Mouse (Mus musculus) macrophage (primary cell): Measurements from ENCODE around the gene Gm4881. TPM values are rescaled to one million over a fixed set of nuclear protein-coding genes. Genes with fewer than 3 reads are reported as not detected.
"Not testable (repeated sequence)": the region's sequence is repeated elsewhere in the genome, so short reads cannot be mapped to it uniquely, and the experiment has no call there.

ENCODE experiments used
- H3K27ac ChIP-seq: fragments of 350-480 bp; formaldehyde crosslinking; 2 replicates; pipeline ENCODE4 v1.9.0; 2021
- H3K36me3 ChIP-seq: fragments of 350-480 bp; formaldehyde crosslinking; 2 replicates; pipeline ENCODE4 v1.9.0; 2021; ENCODE audit errors: inconsistent target
- H3K4me3 ChIP-seq: fragments of 350-480 bp; formaldehyde crosslinking; 2 replicates; pipeline ENCODE4 v1.9.0; 2021; ENCODE audit errors: inconsistent target
- H3K79me2 ChIP-seq: fragments of 350-480 bp; formaldehyde crosslinking; 2 replicates; pipeline ENCODE4 v1.9.0; 2021; ENCODE audit errors: inconsistent target
- WGBS: methylation state at CpG from one replicate; pipeline ENCODE4 v1.1.7; 2026; ENCODE audit warnings: inconsistent platforms; ENCODE audit not compliant: missing documents; 5-methylcytosine and 5-hydroxymethylcytosine counted together
- polyA plus RNA-seq: library from polyadenylated mRNA; stranded (reverse); fragments of 250-400 nt; gene quantifications from 3 replicates; pipeline ENCODE4 v1.2.4, GENCODE M21; 2018; ENCODE audit warnings: inconsistent platforms

Gene Gm4881
- polyA plus RNA-seq, 1 experiment from 2014 or later, result not detected

DNA sequence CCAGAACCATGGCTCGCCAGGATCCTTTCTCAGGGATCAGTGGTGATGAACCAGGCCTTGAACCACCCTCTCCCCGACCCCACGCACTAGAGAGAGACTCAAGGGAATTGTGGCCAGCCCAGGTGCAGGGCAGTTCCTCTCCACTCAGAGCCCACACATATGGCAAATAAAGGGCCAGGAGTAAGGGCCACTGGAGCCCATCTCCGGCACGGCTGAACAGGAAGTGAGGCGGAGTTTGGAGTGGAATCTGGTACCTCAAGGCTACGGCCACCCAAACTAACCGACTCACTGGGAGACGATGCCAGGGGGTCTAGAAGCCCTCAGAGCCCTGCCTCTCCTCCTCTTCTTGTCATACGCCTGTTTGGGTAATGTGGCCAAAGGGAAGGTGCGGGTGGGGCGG, 47.1 kb downstream of the Gm4881 start, which contains the start of gene Cd79a:
Gene Cd79a (plus strand): TSS at position 158 of the 400 bp plus-strand sequence.
- WGBS, result 70% methylated on average over 12 of the region's 12 CpGs
- no peaks in the 10 kb centered on the region for H3K36me3 ChIP-seq
- no peaks in the 10 kb centered on the region for H3K79me2 ChIP-seq
- H3K27ac ChIP-seq, result no peak within 1 kb of the TSS
- no peak within 1 kb of the TSS for H3K4me3 ChIP-seq

DNA sequence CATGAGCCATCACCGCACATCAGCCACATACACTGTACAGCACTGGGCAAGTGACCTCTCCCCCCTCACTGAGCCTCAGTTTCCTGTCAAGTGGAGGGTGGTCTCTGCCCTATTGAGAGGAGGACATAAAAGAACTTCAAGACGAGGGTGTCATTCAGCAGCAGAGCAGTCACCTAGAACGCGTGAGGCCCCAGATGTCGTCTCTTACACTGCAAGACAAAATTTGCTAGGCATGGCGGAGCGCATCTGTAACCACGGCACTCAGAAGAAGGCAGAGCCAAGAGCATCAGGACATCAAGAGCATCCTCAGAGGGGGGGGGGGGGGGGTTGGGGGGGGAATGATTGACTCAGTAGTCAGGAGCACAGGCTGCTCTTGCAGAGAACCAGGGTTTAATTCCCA, 48.0 kb downstream of the Gm4881 start:
- no peak overlapping the region for H3K4me3 ChIP-seq

DNA sequence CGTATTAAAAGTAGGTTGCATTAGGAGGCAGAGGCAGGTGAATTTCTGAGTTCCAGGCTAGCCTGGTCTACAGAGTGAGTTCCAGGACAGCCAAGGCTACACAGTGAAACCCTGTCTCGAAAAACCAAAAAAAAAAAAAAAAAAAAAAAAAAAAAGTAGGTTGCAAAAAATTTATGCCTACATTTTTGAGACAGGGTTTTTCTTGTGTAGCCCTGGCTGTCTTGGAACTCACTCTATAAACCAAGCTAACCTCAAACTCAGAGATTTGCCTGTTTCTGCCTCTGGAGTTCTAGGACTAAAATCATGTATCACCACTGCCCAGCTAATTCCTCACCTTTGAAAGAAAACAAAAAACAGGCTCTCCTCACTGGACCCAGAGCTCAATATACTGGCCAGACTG, 48.5 kb downstream of the Gm4881 start:
- not testable (repeated sequence) for H3K36me3 ChIP-seq, H3K27ac ChIP-seq, H3K79me2 ChIP-seq, H3K4me3 ChIP-seq
- WGBS, result 100% methylated on average over 1 of the region's 2 CpGs

More for the DNA sequence above, 48.0 kb downstream of the Gm4881 start:
- H3K79me2 ChIP-seq, result no peaks in the 10 kb centered on the region
- WGBS, result 97% methylated on average over 8 of the region's 8 CpGs
- H3K36me3 ChIP-seq, result no peaks in the 10 kb centered on the region
- H3K27ac ChIP-seq, result no peak overlapping the region

DNA sequence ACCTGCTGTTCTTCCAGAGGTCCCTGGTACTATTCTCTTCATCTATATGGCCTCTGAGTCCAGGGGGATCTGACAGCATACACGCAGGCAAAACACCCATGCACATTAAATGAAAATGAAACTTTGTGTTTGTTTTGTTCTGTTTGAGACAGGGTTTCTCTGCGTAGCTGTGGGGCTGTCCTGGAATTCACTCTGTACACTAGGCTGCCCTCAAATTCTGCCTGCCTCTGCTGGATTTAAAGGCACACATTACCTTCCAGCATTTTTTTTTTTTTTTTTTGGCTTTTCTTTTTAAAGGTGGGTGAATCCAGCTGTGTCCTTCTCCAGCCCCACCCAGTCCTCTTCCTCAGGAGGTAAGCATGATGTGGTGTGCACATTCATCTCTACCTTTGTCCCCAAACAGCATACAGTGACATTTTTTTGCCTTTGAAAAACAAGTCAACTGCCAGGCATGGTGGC, 52.1 kb downstream of the Gm4881 start:
- Histone ChIP-seq H3K36me3 (peaks cover 29% of the 10 kb centered on the region), H3K27ac (no peak overlapping the region), H3K79me2 (peaks cover 10% of the 10 kb centered on the region), H3K4me3 (no peak overlapping the region)
- 71% methylated on average over 2 of the region's 2 CpGs for WGBS

DNA sequence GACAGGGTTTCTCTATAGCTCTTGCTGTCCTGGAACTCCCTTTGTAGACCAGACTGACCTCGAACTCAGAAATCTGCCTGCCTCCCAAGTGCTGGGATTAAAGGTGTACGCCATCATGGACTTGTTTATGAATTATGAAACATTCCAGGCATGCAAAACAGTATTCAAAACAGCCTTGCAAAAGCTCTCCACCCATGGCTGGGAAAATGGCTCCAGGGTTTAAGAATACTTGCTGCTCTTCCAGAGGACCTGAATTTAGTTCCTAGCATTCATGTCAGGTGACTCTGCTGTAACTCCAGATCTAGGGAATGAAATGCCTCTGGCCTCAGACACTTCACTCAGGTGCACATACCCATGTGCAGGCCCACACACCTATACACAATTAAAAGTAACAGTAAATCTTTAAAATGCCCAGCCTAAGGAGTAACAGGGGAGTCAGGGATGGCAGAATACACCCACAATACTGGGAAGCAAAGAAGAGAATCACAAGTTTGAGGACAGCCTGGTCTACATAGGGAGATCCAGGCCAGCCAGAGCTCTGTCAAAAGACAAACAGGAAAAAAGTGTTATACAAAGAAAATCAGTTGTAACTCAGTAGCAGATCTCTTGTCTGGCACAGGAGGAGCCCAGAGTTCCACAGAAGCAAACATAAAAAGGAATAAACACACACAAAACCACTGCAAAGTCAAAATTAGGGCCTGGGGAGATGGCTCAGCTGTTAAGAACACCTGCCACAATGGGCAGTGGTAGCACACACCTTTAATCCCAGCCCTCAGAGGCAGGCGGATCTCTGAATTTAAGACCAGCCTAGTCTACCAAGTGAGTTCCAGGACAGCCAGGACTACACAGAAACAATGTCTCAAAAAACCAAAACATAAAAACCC, 52.8 kb downstream of the Gm4881 start:
- H3K4me3 ChIP-seq, result no peak overlapping the region
- H3K36me3 ChIP-seq, result peaks cover 35% of the 10 kb centered on the region
- WGBS, result 93% methylated on average over 3 of the region's 3 CpGs
- H3K27ac ChIP-seq, result no peak overlapping the region
- H3K79me2 ChIP-seq, result peaks cover 16% of the 10 kb centered on the region

DNA sequence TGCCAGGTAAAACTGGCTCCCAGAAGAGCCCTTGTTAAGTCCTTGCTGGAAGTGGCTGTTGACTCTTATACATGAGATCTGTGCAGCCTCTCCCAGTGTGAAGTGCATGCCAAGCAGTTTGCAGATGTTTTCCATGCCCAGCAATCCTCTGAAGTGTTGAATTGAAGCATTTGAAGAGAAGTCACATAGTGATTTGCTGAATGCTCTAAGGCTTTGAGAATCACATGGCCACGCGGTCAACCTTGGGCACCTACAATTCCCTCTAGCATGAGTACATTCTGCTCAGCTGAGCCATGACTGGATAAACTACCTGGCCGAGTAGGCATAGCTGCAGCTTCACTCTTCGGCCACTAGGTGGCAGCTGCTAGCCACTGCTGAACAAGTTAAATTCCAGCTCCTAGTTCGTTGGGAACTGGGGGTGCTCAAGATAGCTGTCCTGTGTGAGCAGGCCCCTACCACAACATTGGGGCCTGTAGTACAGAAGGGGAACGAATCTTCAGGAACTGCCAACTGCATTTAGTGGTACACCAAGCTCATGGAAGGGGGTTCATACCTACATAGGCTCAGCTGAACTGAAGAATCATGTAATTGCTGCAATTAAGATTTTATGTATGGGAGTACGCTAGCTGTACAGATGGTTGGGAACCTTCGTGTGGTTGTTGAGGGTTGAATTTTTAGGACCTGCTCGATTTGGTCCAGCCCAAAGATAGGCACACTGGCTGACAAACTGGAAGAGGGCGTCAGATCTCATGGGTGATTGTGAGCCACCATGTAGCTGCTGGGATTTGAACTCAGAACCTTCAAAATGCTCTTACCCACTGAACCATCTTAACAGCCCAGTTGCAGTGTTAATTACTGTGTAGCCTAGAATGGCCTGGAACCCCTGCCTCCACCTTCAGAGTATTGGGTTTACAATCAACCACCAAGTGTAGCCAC, 53.7 kb downstream of the Gm4881 start:
- no peak overlapping the region for H3K4me3 ChIP-seq
- no peak overlapping the region for H3K27ac ChIP-seq
- H3K36me3 ChIP-seq, result peaks cover 39% of the 10 kb centered on the region
- 35% methylated on average over 10 of the region's 10 CpGs for WGBS
- peaks cover 26% of the 10 kb centered on the region for H3K79me2 ChIP-seq

DNA sequence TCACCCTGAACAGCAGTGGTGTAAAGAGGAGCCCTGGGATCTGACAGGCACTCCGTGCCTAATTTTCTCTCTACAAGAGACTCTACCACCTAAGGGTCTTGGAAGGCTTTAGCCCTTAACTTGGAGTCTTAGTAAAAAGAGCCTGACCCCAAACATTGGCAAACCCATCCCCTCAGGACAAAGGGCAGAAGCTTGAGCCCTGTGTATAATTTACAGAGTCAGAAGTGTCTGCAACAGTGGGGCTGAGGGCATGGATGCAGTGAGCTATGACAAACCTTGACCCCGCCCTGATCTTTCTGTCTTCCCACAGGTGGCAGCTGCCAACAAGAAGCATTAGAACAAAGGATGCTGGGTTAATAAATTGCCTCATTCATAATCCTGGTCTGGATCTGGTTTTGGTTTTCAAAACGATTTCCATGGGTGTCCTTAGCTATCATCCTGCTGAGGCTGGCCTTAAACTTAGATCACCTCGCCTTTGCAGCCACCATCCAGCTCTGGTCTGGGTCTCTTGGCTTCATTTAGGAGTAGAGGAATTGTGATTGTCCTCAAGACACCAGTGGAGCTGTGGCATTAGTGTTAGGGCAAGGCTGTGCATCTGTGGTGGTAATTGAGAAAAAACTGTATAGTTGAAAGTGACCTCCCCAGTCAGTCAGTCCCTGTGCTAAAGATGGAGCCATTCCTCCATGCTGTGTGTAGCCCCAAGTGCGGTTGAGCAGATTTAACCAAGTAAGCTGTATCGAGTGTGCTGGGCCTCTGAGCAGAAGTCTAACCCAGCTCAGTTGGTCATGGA, 54.7 kb downstream of the Gm4881 start:
- H3K27ac ChIP-seq, result no peak overlapping the region

DNA sequence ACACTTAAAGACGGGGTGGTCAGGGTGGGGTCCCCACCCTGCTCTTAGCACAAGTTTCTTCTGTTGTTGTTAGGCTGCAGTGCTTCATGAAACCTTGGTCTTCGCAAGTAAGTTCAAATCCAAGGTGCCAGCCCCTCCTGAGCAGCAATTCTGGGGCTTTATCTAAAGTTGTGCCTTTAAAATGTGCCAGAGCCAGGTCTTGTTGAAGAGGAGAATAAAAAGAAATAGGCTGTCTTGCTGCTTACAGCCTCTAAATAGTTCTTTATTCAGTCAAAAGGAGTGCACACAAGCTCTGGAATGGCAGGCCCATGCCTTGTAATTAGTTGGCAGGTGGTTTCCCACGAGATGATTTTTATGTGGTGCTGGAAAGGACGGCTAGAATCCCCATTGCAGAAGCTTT, 57.2 kb downstream of the Gm4881 start:
- 80% methylated on average over 4 of the region's 4 CpGs for WGBS
- Histone ChIP-seq H3K79me2 (peaks cover 35% of the 10 kb centered on the region), H3K36me3 (peaks cover 39% of the 10 kb centered on the region), H3K4me3 (no peak overlapping the region), H3K27ac (no peak overlapping the region)

More for the DNA sequence above, 54.7 kb downstream of the Gm4881 start:
- Histone ChIP-seq H3K36me3 (peaks cover 39% of the 10 kb centered on the region), H3K79me2 (peaks cover 35% of the 10 kb centered on the region), H3K4me3 (no peak overlapping the region)
- WGBS, result 83% methylated on average over 6 of the region's 6 CpGs

DNA sequence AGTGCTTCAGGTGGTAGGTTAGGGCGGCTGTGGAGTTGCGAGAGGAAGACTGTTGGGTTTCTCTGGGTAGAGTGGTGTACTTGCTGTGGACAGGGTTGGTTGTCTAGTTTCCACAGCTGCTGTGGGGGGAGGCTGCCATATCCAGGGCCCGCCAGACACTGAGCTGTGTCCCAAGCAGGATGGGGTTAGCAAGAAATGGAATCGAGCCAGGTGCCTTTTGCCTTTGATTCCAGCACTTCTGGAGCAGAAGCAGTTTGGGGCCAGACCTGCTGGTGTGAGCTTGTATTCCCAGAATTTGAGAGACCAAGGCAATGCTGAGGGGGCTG, 58.0 kb downstream of the Gm4881 start:
- H3K27ac ChIP-seq, result peak overlapping the region; percentile 72
- H3K79me2 ChIP-seq, result peaks cover 35% of the 10 kb centered on the region
- peak overlapping the region; percentile 84 for H3K4me3 ChIP-seq
- 37% methylated on average over 4 of the region's 4 CpGs for WGBS
- H3K36me3 ChIP-seq, result peaks cover 39% of the 10 kb centered on the region

DNA sequence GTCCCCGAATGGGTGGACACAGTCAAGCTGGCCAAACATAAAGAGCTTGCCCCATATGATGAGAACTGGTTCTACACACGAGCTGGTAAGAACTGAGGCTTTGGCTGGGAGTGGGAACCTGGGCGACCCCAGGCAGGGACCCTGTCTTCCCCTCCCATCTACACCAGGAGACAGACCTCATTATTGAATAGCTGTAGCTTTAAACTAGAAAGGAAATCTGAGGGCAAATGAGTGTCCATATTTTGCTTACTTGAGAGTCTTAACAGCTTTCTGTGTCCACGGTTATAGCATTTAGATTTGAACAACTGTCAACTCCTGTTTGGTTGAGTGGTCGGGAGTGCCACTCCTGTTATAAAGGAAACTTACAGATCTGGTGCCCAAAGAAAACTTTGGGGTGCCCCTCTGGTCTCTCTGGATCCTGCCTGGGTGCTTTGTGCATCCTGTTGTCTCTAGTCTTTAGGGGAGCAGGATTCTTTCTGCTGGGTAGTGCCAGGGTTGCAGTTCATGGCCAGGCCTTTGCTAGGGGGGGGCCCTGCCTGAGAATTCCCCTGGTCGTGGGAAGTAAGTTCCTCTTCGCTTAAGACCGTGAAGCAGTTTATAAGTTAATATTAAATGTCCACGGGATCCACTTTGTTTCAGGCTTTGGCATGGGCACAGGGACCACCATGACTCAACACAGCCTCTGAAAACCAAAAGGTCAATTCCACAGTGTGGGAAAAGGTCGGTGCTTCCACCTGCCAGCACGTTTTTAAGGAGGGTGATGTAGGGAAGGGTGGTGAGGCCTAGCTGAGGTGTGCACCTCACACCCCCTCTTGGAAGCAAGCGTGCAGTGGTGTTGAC, 58.6 kb downstream of the Gm4881 start:
- Histone ChIP-seq H3K4me3 (peak overlapping the region; percentile 84), H3K36me3 (peaks cover 39% of the 10 kb centered on the region), H3K79me2 (peaks cover 35% of the 10 kb centered on the region), H3K27ac (peak overlapping the region; percentile 72)
- WGBS, result 8% methylated on average over 9 of the region's 12 CpGs

DNA sequence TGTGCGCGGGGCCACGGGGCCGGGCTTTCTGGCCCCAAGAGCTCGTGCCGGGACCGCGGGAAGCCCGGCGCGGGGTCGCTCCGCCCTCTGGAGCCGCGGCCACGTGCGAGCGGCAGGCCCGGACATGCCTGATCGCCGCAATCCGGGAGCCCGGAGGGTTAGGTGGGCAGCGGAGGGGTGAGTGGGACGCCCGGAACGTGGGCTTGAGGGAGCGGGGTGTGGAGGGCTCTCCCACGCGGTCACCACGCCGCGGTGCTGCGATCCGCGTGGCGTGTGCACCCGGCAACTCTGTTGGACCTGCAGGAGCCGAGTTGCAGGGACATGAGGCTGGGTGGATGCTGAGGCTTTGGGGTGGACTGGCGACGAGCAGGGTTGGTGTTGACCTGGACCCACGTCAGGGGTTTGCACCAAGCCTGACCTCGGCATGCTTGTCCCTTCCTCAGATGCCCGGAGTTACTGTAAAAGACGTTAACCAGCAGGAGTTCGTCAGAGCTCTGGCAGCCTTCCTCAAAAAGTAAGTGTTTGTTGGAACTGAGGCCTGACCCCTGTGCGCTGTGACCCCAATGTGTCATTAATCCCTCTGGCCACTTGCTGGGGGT, 59.5 kb downstream of the Gm4881 start:
- WGBS, result 0% methylated on average over 38 of the region's 47 CpGs
- Histone ChIP-seq H3K79me2 (peaks cover 35% of the 10 kb centered on the region), H3K27ac (peak overlapping the region; percentile 72), H3K36me3 (peaks cover 36% of the 10 kb centered on the region), H3K4me3 (peak overlapping the region; percentile 84)

DNA sequence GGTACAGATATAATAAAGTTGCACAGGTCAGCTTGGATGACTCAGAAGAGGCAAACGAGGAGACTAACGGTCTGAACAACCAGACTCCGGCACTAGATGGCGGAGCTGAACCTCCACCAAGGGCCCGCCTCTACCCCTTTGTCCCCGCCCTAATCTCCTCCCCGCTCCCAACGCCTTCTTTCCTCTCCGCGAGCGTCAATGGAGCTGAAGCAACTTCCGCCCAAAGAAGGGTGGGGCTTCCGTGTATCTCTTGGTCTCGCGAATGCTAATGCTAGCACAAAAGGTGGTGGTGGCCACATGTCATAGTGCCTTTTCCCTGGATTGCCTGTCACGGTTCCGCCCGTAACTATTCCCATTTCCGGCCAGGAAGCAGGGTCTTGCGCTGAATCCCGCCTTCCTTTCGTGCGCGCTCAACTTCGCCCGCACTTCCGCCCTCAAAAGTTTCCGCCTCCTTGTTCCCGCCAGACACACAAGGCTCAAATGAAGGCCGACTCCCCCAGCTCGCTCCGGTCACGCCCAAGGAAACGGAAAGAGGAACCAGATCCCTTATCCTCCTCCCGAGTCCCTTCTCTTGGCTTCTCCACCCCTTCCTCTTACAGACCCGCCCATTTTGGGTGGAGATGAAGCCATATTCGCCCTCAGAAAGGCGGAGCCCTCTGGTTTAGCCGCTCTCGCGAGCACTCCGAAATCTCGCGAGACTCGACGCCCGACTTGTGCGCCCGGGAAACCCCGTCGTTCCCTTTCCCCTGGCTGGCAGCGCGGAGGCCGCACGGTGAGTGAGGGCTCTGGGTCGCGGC, 60.2 kb downstream of the Gm4881 start, which contains the start of gene Rps19:
Gene Rps19 (plus strand): TSS at position 476 of the 797 bp plus-strand sequence.
- H3K36me3 ChIP-seq, result peaks cover 29% of the 10 kb centered on the region
- peak within 1 kb of the TSS; percentile 92 for H3K27ac ChIP-seq
- H3K79me2 ChIP-seq, result peaks cover 35% of the 10 kb centered on the region
- H3K4me3 ChIP-seq, result peak within 1 kb of the TSS; percentile 84
- under 1% methylated on average over 56 of the region's 57 CpGs for WGBS
